Mouse (Mus musculus): Measurements from ENCODE around the gene Txndc17.

- TF ChIP-seq POLR2A (IDR thresholded peaks at IDR 0.05; ENCODE audit: insufficient read depth, low read depth, low read length) (no peak), CTCF (IDR thresholded peaks at IDR 0.05; ENCODE audit: insufficient read depth, low read depth, low read length) (no peak)
Observed at GRCm38 (mm10) chr11:72245196-72245753, 37.9 kb downstream of the Txndc17 start.

Data from olfactory bulb, adult 2 months (tissue).